Mouse (Mus musculus): Measurements from ENCODE around the gene Dhrs3.

DNA sequence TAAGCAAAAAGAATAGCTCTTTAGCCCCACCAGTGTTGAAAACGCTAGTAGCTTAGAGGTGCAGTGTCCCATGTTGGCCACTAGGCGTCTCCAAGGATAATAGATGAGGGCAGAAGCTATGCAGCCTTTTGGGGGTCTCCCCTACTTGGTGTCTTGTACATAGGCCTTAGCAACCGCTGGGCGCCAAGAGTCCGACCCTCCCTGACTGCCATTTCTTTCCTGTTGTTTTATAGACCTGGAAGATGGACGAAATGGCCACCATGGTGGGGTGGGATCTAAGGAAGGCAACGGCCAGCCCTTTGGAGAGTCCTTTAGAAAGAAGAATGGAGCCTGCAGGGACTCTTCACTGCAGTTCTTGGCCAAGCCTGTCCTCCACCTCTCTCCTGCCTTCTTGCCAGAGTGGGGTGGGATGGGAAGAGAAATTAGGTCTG lies 1.9 kb upstream of the Dhrs3 start:
- TF ChIP-seq CTCF (IDR thresholded peaks at IDR 0.05; ENCODE audit: control insufficient read depth, insufficient read depth, low read length) (peak; percentile 65), POLR2A (IDR thresholded peaks at IDR 0.05; ENCODE audit: borderline replicate concordance, control insufficient read depth, low read depth, low read length) (no peak)

Measured in bone marrow, adult 2 months (tissue).